1 mouse cellular context compared by ENCODE assay signal in the genomic region with DNA sequence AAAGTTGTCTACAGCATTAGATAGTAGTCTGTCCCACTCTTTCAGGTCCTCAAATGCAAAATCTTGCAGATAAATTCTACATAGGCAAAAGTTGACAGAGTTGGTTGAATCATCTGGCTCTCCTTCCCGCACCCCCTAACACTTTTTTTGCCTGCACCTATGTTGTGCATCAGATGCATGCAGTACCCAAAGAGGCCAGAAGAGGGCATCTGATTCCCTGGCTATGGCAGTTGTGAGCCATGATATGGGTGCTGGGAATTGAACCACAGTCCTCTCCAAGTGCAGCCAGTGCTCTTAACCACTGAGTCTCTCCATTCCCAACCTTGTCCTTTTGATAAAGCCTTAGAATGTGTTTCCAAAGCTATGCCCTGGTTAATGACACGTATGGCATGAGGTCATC.
TF ChIP-seq lines count a peak whose summit lies in the region.

No protein-coding gene starts in this region.

TF ChIP-seq in CH12.LX, 34 proteins besides CTCF, POLR2A, EP300 and RAD21:
- no peak for TF ChIP-seq POLR2AphosphoS2 (IDR thresholded peaks at IDR 0.05; ENCODE audit: low read depth, low read length)
- TF ChIP-seq ETS1 (conservative IDR thresholded peaks at IDR 0.05; ENCODE audit: low read depth, low read length) = no peak
- no peak for TF ChIP-seq ELF1 (IDR thresholded peaks at IDR 0.05; ENCODE audit: low read depth, low read length)
- no peak for TF ChIP-seq PAX5 (IDR thresholded peaks at IDR 0.05; ENCODE audit: low read length)
- TF ChIP-seq USF1 (IDR thresholded peaks at IDR 0.05; ENCODE audit: low read depth, low read length) = no peak
- no peak for TF ChIP-seq TBP (conservative IDR thresholded peaks at IDR 0.05; ENCODE audit: low read depth, low read length)
- no peak for TF ChIP-seq MAFK (IDR thresholded peaks at IDR 0.05; ENCODE audit: insufficient replicate concordance, low read length)
- no peak for TF ChIP-seq ZKSCAN1 (IDR thresholded peaks at IDR 0.05; ENCODE audit: borderline replicate concordance, low read depth, low read length)
- TF ChIP-seq SMC3 (IDR thresholded peaks at IDR 0.05; ENCODE audit: low read depth, low read length) = no peak
- TF ChIP-seq TCF12 (IDR thresholded peaks at IDR 0.05; ENCODE audit: low read depth, low read length) = no peak
- no peak for TF ChIP-seq JUND (conservative IDR thresholded peaks at IDR 0.05; ENCODE audit: low read depth, low read length)
- no peak for TF ChIP-seq CHD1 (IDR thresholded peaks at IDR 0.05; ENCODE audit: low read depth, low read length)
- TF ChIP-seq E2F4 (IDR thresholded peaks at IDR 0.05; ENCODE audit: insufficient replicate concordance, low read depth, low read length) = no peak
- no peak for TF ChIP-seq NRF1 (IDR thresholded peaks at IDR 0.05; ENCODE audit: low read depth, low read length)
- TF ChIP-seq GABPA (IDR thresholded peaks at IDR 0.05; ENCODE audit: insufficient replicate concordance, low read depth, low read length) = no peak
- no peak for TF ChIP-seq BHLHE40 (IDR thresholded peaks at IDR 0.05; ENCODE audit: low read depth, low read length)
- no peak for TF ChIP-seq HCFC1 (IDR thresholded peaks at IDR 0.05; ENCODE audit: low read depth, low read length)
- TF ChIP-seq IRF4 (IDR thresholded peaks at IDR 0.05; ENCODE audit: low read depth, low read length) = no peak
- no peak for TF ChIP-seq MAZ (IDR thresholded peaks at IDR 0.05; ENCODE audit: low read depth, low read length)
